Mouse (Mus musculus) cerebellum, adult 2 months (tissue): Measurements from ENCODE around the gene Usp24. TPM values are rescaled to one million over a fixed set of nuclear protein-coding genes. Genes with fewer than 3 reads are reported as not detected.

Experiments
- DNase-seq, 2 experiments: peaks; one replicate each; pipeline ENCODE4 v3.0.0; 2021
- H3K27ac ChIP-seq: fragments of 200-500 bp; 2 replicates; pipeline ENCODE4 v1.5.1; 2012; ENCODE audit warnings: low read length, control low read depth, inconsistent platforms; ENCODE audit not compliant: insufficient read depth
- H3K27me3 ChIP-seq: fragments of 200-500 bp; 2 replicates; pipeline ENCODE4 v1.6.1; 2012; ENCODE audit warnings: inconsistent platforms, mild to moderate bottlenecking, low read length, moderate library complexity; ENCODE audit not compliant: control insufficient read depth, insufficient read depth
- H3K4me1 ChIP-seq: fragments of 200-500 bp; 2 replicates; pipeline ENCODE4 v1.6.1; 2011; ENCODE audit warnings: low read length; ENCODE audit not compliant: control insufficient read depth, insufficient read depth
- H3K4me3 ChIP-seq: fragments of 200-500 bp; replicated peaks from 2 replicates; pipeline ENCODE3; 2011; ENCODE audit warnings: mild to moderate bottlenecking, low read depth, low read length, control low read depth; ENCODE audit not compliant: insufficient read depth
- CTCF ChIP-seq: fragments of 200-500 bp; IDR thresholded peaks from 2 replicates; pipeline ENCODE4 v1.5.1; 2011; ENCODE audit warnings: low read depth, mild to moderate bottlenecking, control low read depth, low read length, moderate library complexity, borderline replicate concordance; ENCODE audit not compliant: insufficient read depth
- POLR2A ChIP-seq: fragments of 200-500 bp; IDR thresholded peaks from 2 replicates; pipeline ENCODE4 v1.6.1; 2011; ENCODE audit warnings: low read length, control low read depth, borderline replicate concordance; ENCODE audit not compliant: insufficient read depth
- WGBS: fragments of 180-500 bp; shearing (Covaris S2); methylation state at CpG from one replicate; pipeline ENCODE4 v1.1.7; 2018; 5-methylcytosine and 5-hydroxymethylcytosine counted together
- polyA plus RNA-seq: library from polyadenylated mRNA; depleted of rRNA; stranded (reverse); fragments of >200 nt; gene quantifications from 2 replicates; pipeline ENCODE4 v1.2.3, GENCODE M21; 2012

Usp24 gene
- polyA plus RNA-seq, 1 experiment: 22.4 TPM

- H3K4me3 ChIP-seq: no peak overlapping the region
- no peak for DNase-seq
- 87% methylated on average over 5 of the region's 5 CpGs for WGBS
- no peak for TF ChIP-seq POLR2A
- TF ChIP-seq CTCF: no peak
- no peaks in the 10 kb centered on the region for H3K27me3 ChIP-seq
- H3K4me1 ChIP-seq: no peaks in the 10 kb centered on the region
- no peak overlapping the region for H3K27ac ChIP-seq
These were observed 121.2 kb downstream of the Usp24 start for GRCm38 (mm10) chr4:106437207-106437606.

DNA sequence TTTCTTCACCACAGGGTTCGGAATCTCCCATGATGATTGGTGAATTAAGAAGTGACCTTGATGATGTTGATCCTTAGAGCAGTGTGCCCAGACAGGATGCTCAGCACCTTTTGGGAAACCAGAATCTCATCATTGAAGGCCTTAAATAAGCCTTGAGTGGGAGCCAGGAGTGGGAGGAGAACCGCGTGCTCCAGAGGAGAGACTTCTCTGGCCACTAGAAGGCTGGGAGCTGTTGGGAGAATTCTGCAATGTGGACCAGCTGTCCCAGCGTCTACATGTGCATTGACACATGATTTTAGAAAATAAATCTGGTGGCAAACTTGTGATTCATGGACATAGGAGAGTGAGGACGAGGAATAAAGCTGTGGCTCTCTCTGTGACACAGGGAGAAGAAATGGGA, 122.8 kb downstream of the Usp24 start:
- Histone ChIP-seq H3K4me1 (no peaks in the 10 kb centered on the region), H3K27me3 (no peaks in the 10 kb centered on the region), H3K27ac (no peak overlapping the region), H3K4me3 (no peak overlapping the region)
- WGBS: 63% methylated on average over 5 of the region's 5 CpGs
- no peak for TF ChIP-seq POLR2A
- TF ChIP-seq CTCF: no peak
- no peak for DNase-seq

DNA sequence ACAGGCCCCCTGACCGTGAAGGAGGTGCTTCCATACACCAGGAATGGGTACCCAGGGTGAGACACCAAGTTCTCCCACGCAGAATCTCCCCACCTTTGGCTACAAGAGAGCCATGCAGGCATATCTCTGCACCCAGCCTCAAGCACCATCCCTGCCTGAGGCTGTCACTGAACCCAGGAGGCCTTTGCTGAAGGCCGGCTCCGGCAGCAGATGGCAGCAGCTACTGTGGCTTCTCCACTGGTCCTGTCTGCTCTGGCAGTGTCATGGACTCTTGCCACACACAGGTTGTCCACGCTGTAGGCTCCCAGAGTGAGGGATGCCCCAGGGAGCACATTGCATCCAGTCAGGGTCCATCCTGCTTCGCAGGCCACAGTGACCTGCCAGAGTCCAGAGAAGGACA, 127.2 kb downstream of the Usp24 start:
- H3K27ac ChIP-seq: no peak overlapping the region
- no peak overlapping the region for H3K4me3 ChIP-seq
- H3K27me3 ChIP-seq: no peaks in the 10 kb centered on the region
- TF ChIP-seq CTCF: peak; percentile 28; the same call in 1 of the 2 replicates
- no peak for TF ChIP-seq POLR2A
- no peaks in the 10 kb centered on the region for H3K4me1 ChIP-seq
- 29% methylated on average over 6 of the region's 6 CpGs for WGBS
- DNase-seq: peak; percentile 22 to 29

- H3K4me3 ChIP-seq: no peak overlapping the region
- H3K27me3 ChIP-seq: no peaks in the 10 kb centered on the region
- WGBS: 84% methylated on average over 8 of the region's 8 CpGs
- no peak for TF ChIP-seq POLR2A
- no peak for TF ChIP-seq CTCF
- no peak for DNase-seq
- H3K27ac ChIP-seq: no peak overlapping the region
- H3K4me1 ChIP-seq: 0 out of 2 replicates have a peak, but pooled peaks cover 2% of the 10 kb centered on the region
These were observed 133.3 kb downstream of the Usp24 start for GRCm38 (mm10) chr4:106449306-106449705.

DNA sequence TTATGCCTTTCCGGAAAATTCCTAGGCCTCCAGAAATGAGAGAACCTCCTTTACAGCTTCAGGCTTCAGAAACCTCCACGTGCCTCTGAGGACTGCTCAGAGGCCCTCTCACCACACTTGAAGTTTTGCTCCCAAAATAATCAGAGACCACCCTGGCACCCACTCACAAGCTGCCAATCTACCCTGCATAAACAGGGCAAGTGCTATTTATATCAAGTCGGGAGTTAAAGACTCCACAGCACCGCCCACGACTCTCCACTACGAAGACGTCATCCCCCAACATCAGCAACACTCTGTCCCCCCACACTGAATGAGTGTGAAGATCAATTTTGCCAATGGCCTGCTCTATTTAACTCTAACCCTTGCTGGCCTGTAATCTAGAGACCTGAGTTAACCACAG, 136.4 kb downstream of the Usp24 start:
- no peaks in the 10 kb centered on the region for H3K27me3 ChIP-seq
- 89% methylated on average over 7 of the region's 7 CpGs for WGBS
- H3K4me3 ChIP-seq: no peak overlapping the region
- no peak overlapping the region for H3K27ac ChIP-seq
- TF ChIP-seq POLR2A (no peak), CTCF (no peak)
- no peak for DNase-seq
- 0 out of 2 replicates have a peak, but pooled peaks cover 2% of the 10 kb centered on the region for H3K4me1 ChIP-seq

- no peak for DNase-seq
- Histone ChIP-seq H3K27ac (no peak overlapping the region), H3K4me1 (0 out of 2 replicates have a peak, but pooled peaks cover 2% of the 10 kb centered on the region), H3K4me3 (no peak overlapping the region), H3K27me3 (no peaks in the 10 kb centered on the region)
- no peak for TF ChIP-seq POLR2A
- no peak for TF ChIP-seq CTCF
- WGBS: 95% methylated on average over 5 of the region's 5 CpGs
These were observed 137.1 kb downstream of the Usp24 start for GRCm38 (mm10) chr4:106453108-106453507.

GRCm38 (mm10) chr4:106453516-106453915, 137.5 kb downstream of the Usp24 start:
- no peak for TF ChIP-seq POLR2A
- TF ChIP-seq CTCF: no peak
- Histone ChIP-seq H3K4me1 (0 out of 2 replicates have a peak, but pooled peaks cover 2% of the 10 kb centered on the region), H3K4me3 (no peak overlapping the region), H3K27me3 (no peaks in the 10 kb centered on the region), H3K27ac (no peak overlapping the region)
- 16% methylated on average over 4 of the region's 4 CpGs for WGBS
- peak; percentile 34 to 45 for DNase-seq

GRCm38 (mm10) chr4:106454541-106454940, 138.5 kb downstream of the Usp24 start:
- no peak for TF ChIP-seq POLR2A
- TF ChIP-seq CTCF: no peak
- H3K4me3 ChIP-seq: no peak overlapping the region
- no peak for DNase-seq
- 95% methylated on average over 7 of the region's 7 CpGs for WGBS
- H3K27ac ChIP-seq: no peak overlapping the region
- no peaks in the 10 kb centered on the region for H3K27me3 ChIP-seq
- 0 out of 2 replicates have a peak, but pooled peaks cover 2% of the 10 kb centered on the region for H3K4me1 ChIP-seq

DNA sequence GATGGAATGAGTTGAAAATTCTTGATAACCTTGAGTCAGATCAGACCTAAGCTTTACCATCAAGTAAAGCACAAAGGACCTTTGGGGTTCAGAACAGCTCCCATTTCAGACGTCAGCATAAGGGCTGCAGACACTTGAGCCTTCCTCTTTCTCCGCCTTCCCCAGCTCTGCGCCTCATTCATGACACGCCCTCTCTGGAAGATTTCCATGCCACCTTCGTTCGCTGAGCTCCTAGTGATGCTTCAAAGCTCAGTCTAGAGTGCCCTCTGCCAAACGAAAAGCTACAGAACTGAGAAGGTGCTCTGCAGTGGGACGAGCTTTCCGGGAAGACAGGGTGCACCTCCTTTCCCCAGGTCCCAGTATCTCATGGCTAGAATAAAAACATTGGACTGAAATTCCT, 146.0 kb downstream of the Usp24 start:
- no peaks in the 10 kb centered on the region for H3K27me3 ChIP-seq
- H3K4me1 ChIP-seq: peaks cover 12% of the 10 kb centered on the region; the same call in 1 of the 2 replicates
- no peak overlapping the region for H3K27ac ChIP-seq
- no peak for DNase-seq
- 71% methylated on average over 9 of the region's 9 CpGs for WGBS
- no peak for TF ChIP-seq CTCF
- no peak for TF ChIP-seq POLR2A
- H3K4me3 ChIP-seq: no peak overlapping the region
